Mouse (Mus musculus): ENCODE data around the gene Lrrc36. TPM values are rescaled to one million over a fixed set of nuclear protein-coding genes. Genes with fewer than 3 reads are reported as not detected.

Lrrc36 gene
- total and polyA plus RNA-seq, 3 experiments, result 0.06 TPM; not detected in 2

GRCm38 (mm10) chr8:105442661-105443060 is 29.3 kb downstream of the Lrrc36 start:
- TF ChIP-seq EP300 (IDR thresholded peaks at IDR 0.05; ENCODE audit: low read depth in 1 of 2, low read length in 2 of 2) (no peak), ELF1 (IDR thresholded peaks at IDR 0.05; ENCODE audit: low read depth, low read length) (no peak), USF1 (IDR thresholded peaks at IDR 0.05; ENCODE audit: low read depth, low read length) (no peak), JUND (IDR thresholded peaks at IDR 0.05; ENCODE audit: low read depth, low read length) (no peak), E2F4 (IDR thresholded peaks at IDR 0.05; ENCODE audit: borderline replicate concordance, low read depth, low read length) (no peak), GABPA (IDR thresholded peaks at IDR 0.05; ENCODE audit: low read depth, low read length) (no peak), ZMIZ1 (IDR thresholded peaks at IDR 0.05; ENCODE audit: low read depth, low read length) (no peak), RCOR1 (IDR thresholded peaks at IDR 0.05; ENCODE audit: low read depth, low read length) (no peak), KAT2A (conservative IDR thresholded peaks at IDR 0.05; ENCODE audit: low read depth, low read length) (no peak), NRF1 (IDR thresholded peaks at IDR 0.05; ENCODE audit: insufficient read depth, low read depth, low read length, poor library complexity, severe bottlenecking) (no peak), HCFC1 (IDR thresholded peaks at IDR 0.05; ENCODE audit: low read depth, low read length) (no peak)
- Histone ChIP-seq H3K36me3 (ENCODE audit: control insufficient read depth in 1 of 2, insufficient read depth in 2 of 2, low read length in 2 of 2) (no peaks in the 10 kb centered on the region), H3K4me3 (ENCODE audit: control insufficient read depth in 1 of 2, insufficient read depth in 1 of 2, low read depth in 2 of 2, low read length in 2 of 2) (no peak overlapping the region), H3K27ac (ENCODE audit: control insufficient read depth, low read depth, low read length) (no peak overlapping the region), H3K9ac (ENCODE audit: control insufficient read depth, low read depth, low read length, poor library complexity, severe bottlenecking) (no peak overlapping the region), H3K9me3 (replicated peaks; ENCODE audit: insufficient read depth, low read length) (no peaks in the 10 kb centered on the region), H3K27me3 (ENCODE audit: control insufficient read depth in 1 of 2, insufficient read depth in 2 of 2, low read length in 2 of 2) (peaks cover 12 to 17% of the 10 kb centered on the region in 2 experiments), H3K79me2 (ENCODE audit: control insufficient read depth, insufficient read depth, low read length, poor library complexity) (no peaks in the 10 kb centered on the region), H3K4me1 (ENCODE audit: control insufficient read depth in 1 of 2, insufficient read depth in 2 of 2, low read length in 2 of 2) (no peaks in the 10 kb centered on the region)
- no peak for DNase-seq (ENCODE audit: low read depth, low spot score)

- no peak overlapping the region for H3K9ac ChIP-seq (ENCODE audit: control insufficient read depth, low read depth, low read length, poor library complexity, severe bottlenecking)
Measured at GRCm38 (mm10) chr8:105445296-105446126, 32.1 kb downstream of the Lrrc36 start.

More at GRCm38 (mm10) chr8:105445296-105446126, 32.1 kb downstream of the Lrrc36 start:
- Histone ChIP-seq H3K9me3 (replicated peaks; ENCODE audit: insufficient read depth, low read length) (no peaks in the 10 kb centered on the region), H3K4me3 (ENCODE audit: control insufficient read depth in 1 of 2, insufficient read depth in 1 of 2, low read depth in 2 of 2, low read length in 2 of 2) (no peak overlapping the region), H3K27me3 (ENCODE audit: control insufficient read depth in 1 of 2, insufficient read depth in 2 of 2, low read length in 2 of 2) (peaks cover 15 to 18% of the 10 kb centered on the region in 2 experiments), H3K27ac (ENCODE audit: control insufficient read depth, low read depth, low read length) (no peak overlapping the region), H3K4me1 (ENCODE audit: control insufficient read depth in 1 of 2, insufficient read depth in 2 of 2, low read length in 2 of 2) (0 out of 4 replicates have a peak, but pooled peaks cover 0 to 7% of the 10 kb centered on the region in 2 experiments), H3K79me2 (ENCODE audit: control insufficient read depth, insufficient read depth, low read length, poor library complexity) (no peaks in the 10 kb centered on the region), H3K36me3 (ENCODE audit: control insufficient read depth in 1 of 2, insufficient read depth in 2 of 2, low read length in 2 of 2) (peaks cover 0 to 6% of the 10 kb centered on the region in 2 experiments; a peak in 2 of 4 replicates)
- DNase-seq (ENCODE audit: low read depth, low spot score), result no peak
- TF ChIP-seq CHD1 (IDR thresholded peaks at IDR 0.05; ENCODE audit: low read depth, low read length) (no peak), GATA1 (IDR thresholded peaks at IDR 0.05; ENCODE audit: low read depth, low read length) (no peak), MAFK (IDR thresholded peaks at IDR 0.05; ENCODE audit: borderline replicate concordance, low read depth, low read length) (no peak), MEF2A (IDR thresholded peaks at IDR 0.05; ENCODE audit: extremely low read depth, insufficient replicate concordance, low read depth, low read length, poor library complexity, severe bottlenecking) (no peak), TAL1 (IDR thresholded peaks at IDR 0.05; ENCODE audit: low read length) (no peak), EP300 (IDR thresholded peaks at IDR 0.05; ENCODE audit: low read depth in 1 of 2, low read length in 2 of 2) (no peak), ZNF384 (IDR thresholded peaks at IDR 0.05; ENCODE audit: low read depth, low read length) (no peak)
